Mouse (Mus musculus): ENCODE results near the gene Clstn2. TPM values are rescaled to one million over a fixed set of nuclear protein-coding genes. Genes with fewer than 3 reads are reported as not detected.

Gene Clstn2
- polyA plus RNA-seq, 1 experiment from 2014 or later: 0.38 TPM

- WGBS: 97% methylated on average over 1 of the region's 1 CpGs
- ATAC-seq: no peak
- no peaks in the 10 kb centered on the region for H3K36me3 ChIP-seq (ENCODE audit: control insufficient read depth, insufficient read depth, low read length)
Observed at GRCm38 (mm10) chr9:97527276-97527675, 505.7 kb downstream of the Clstn2 start.

DNA sequence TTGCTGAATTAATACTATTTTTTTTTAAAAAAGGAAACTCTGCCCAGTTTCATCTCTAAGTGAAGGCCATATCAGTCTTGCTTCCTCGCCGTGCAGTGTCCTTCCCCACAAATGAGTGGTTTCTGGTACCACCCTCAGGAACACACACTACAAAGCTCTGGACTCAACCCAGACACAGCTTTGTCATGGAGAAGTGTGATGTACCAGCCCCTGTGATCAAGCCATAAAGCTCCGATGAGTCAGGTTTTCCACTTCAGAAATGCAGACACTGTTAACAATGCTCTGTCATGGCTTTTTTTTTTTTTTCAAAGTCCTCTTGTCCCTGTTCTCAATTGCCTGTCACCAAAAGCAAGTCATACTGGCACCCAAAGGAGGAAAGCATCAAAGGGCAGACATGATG is 507.4 kb downstream of the Clstn2 start:
- H3K4me3 ChIP-seq (ENCODE audit: low read length): no peak overlapping the region
- ATAC-seq: no peak
- no peak overlapping the region for H3K27ac ChIP-seq (ENCODE audit: low read length)
- 89% methylated on average over 3 of the region's 3 CpGs for WGBS
- H3K27me3 ChIP-seq (replicated peaks; ENCODE audit: control insufficient read depth, insufficient read depth, low read length): no peaks in the 10 kb centered on the region
- H3K36me3 ChIP-seq (ENCODE audit: control insufficient read depth, insufficient read depth, low read length): no peaks in the 10 kb centered on the region
- no peak overlapping the region for H3K9ac ChIP-seq (ENCODE audit: low read depth, low read length)
- H3K4me2 ChIP-seq (ENCODE audit: low read depth, low read length): no peak overlapping the region
- no peaks in the 10 kb centered on the region for H3K9me3 ChIP-seq (ENCODE audit: control insufficient read depth, low read length)
- H3K4me1 ChIP-seq (ENCODE audit: control insufficient read depth, insufficient read depth, low read length): no peaks in the 10 kb centered on the region

More at GRCm38 (mm10) chr9:97527276-97527675, 505.7 kb downstream of the Clstn2 start:
- Histone ChIP-seq H3K9ac (ENCODE audit: low read depth, low read length) (no peak overlapping the region), H3K27me3 (replicated peaks; ENCODE audit: control insufficient read depth, insufficient read depth, low read length) (no peaks in the 10 kb centered on the region), H3K9me3 (ENCODE audit: control insufficient read depth, low read length) (no peaks in the 10 kb centered on the region), H3K4me3 (ENCODE audit: low read length) (no peak overlapping the region), H3K4me1 (ENCODE audit: control insufficient read depth, insufficient read depth, low read length) (no peaks in the 10 kb centered on the region), H3K4me2 (ENCODE audit: low read depth, low read length) (no peak overlapping the region), H3K27ac (ENCODE audit: low read length) (no peak overlapping the region)

DNA sequence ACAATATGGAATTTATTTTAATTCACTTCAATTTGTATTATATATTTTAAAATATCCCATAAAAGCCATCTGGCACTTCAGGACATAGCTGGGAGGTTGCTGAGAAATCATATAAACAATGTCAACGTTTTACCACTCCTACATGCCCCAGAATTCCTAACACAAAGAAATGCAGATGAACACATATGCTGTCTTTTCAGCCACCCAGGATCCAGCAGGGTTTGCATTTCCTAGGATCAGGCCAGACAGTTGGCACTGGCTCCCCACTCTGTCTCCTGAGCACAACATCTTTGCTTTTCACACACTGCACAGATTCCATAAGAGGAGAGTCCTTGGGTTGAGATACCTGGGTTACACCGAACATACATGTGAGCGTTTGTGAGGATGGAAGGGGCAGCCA is 508.1 kb downstream of the Clstn2 start:
- no peaks in the 10 kb centered on the region for H3K36me3 ChIP-seq (ENCODE audit: control insufficient read depth, insufficient read depth, low read length)
- no peaks in the 10 kb centered on the region for H3K27me3 ChIP-seq (replicated peaks; ENCODE audit: control insufficient read depth, insufficient read depth, low read length)
- no peak overlapping the region for H3K27ac ChIP-seq (ENCODE audit: low read length)
- H3K4me1 ChIP-seq (ENCODE audit: control insufficient read depth, insufficient read depth, low read length): no peaks in the 10 kb centered on the region
- H3K9ac ChIP-seq (ENCODE audit: low read depth, low read length): no peak overlapping the region
- 66% methylated on average over 3 of the region's 3 CpGs for whole genome bisulfite sequencing
- H3K4me3 ChIP-seq (ENCODE audit: low read length): no peak overlapping the region
- H3K4me2 ChIP-seq (ENCODE audit: low read depth, low read length): no peak overlapping the region
- no peaks in the 10 kb centered on the region for H3K9me3 ChIP-seq (ENCODE audit: control insufficient read depth, low read length)
- ATAC-seq: no peak

DNA sequence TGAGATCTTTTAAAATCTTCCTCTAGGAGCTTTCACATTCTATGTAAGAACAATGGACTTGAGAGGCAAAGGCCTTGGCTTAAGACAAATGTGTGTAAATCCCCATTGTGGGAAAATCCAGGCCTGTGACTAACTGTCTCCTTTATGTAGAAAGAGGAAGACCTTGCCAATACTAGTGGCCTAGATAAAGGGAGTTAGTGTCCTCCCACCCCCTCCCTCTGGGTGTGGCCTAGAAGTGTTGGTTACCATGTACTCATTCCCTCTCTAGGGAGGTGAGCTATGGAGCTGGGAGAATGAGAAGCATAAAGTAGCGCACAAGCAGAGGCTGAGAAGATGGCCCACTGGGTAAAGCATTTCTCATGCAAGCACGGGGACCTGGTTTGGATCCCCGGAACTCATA is 512.2 kb downstream of the Clstn2 start:
- H3K4me2 ChIP-seq (ENCODE audit: low read depth, low read length): no peak overlapping the region
- no peak overlapping the region for H3K27ac ChIP-seq (ENCODE audit: low read length)
- ATAC-seq: no peak
- no peaks in the 10 kb centered on the region for H3K36me3 ChIP-seq (ENCODE audit: control insufficient read depth, insufficient read depth, low read length)
- no peaks in the 10 kb centered on the region for H3K27me3 ChIP-seq (replicated peaks; ENCODE audit: control insufficient read depth, insufficient read depth, low read length)
- no peaks in the 10 kb centered on the region for H3K9me3 ChIP-seq (ENCODE audit: control insufficient read depth, low read length)
- no peaks in the 10 kb centered on the region for H3K4me1 ChIP-seq (ENCODE audit: control insufficient read depth, insufficient read depth, low read length)
- 95% methylated on average over 3 of the region's 3 CpGs for WGBS
- no peak overlapping the region for H3K9ac ChIP-seq (ENCODE audit: low read depth, low read length)
- H3K4me3 ChIP-seq (ENCODE audit: low read length): no peak overlapping the region

GRCm38 (mm10) chr9:97517006-97517405 is 516.0 kb downstream of the Clstn2 start:
- H3K4me1 ChIP-seq (ENCODE audit: control insufficient read depth, insufficient read depth, low read length): no peaks in the 10 kb centered on the region
- ATAC-seq: no peak
- 61% methylated on average over 3 of the region's 3 CpGs for WGBS

GRCm38 (mm10) chr9:97514639-97515038 is 518.3 kb downstream of the Clstn2 start:
- Histone ChIP-seq H3K27me3 (replicated peaks; ENCODE audit: control insufficient read depth, insufficient read depth, low read length) (no peaks in the 10 kb centered on the region), H3K4me1 (ENCODE audit: control insufficient read depth, insufficient read depth, low read length) (no peaks in the 10 kb centered on the region), H3K9me3 (ENCODE audit: control insufficient read depth, low read length) (no peaks in the 10 kb centered on the region), H3K36me3 (ENCODE audit: control insufficient read depth, insufficient read depth, low read length) (no peaks in the 10 kb centered on the region), H3K4me2 (ENCODE audit: low read depth, low read length) (no peak overlapping the region), H3K9ac (ENCODE audit: low read depth, low read length) (no peak overlapping the region), H3K4me3 (ENCODE audit: low read length) (no peak overlapping the region), H3K27ac (ENCODE audit: low read length) (no peak overlapping the region)
- ATAC-seq: no peak
- 82% methylated on average over 2 of the region's 2 CpGs for WGBS

More at GRCm38 (mm10) chr9:97517006-97517405, 516.0 kb downstream of the Clstn2 start:
- no peak overlapping the region for H3K27ac ChIP-seq (ENCODE audit: low read length)
- H3K36me3 ChIP-seq (ENCODE audit: control insufficient read depth, insufficient read depth, low read length): no peaks in the 10 kb centered on the region
- no peak overlapping the region for H3K4me3 ChIP-seq (ENCODE audit: low read length)
- H3K9ac ChIP-seq (ENCODE audit: low read depth, low read length): no peak overlapping the region
- no peaks in the 10 kb centered on the region for H3K27me3 ChIP-seq (replicated peaks; ENCODE audit: control insufficient read depth, insufficient read depth, low read length)
- H3K9me3 ChIP-seq (ENCODE audit: control insufficient read depth, low read length): no peaks in the 10 kb centered on the region
- H3K4me2 ChIP-seq (ENCODE audit: low read depth, low read length): no peak overlapping the region

DNA sequence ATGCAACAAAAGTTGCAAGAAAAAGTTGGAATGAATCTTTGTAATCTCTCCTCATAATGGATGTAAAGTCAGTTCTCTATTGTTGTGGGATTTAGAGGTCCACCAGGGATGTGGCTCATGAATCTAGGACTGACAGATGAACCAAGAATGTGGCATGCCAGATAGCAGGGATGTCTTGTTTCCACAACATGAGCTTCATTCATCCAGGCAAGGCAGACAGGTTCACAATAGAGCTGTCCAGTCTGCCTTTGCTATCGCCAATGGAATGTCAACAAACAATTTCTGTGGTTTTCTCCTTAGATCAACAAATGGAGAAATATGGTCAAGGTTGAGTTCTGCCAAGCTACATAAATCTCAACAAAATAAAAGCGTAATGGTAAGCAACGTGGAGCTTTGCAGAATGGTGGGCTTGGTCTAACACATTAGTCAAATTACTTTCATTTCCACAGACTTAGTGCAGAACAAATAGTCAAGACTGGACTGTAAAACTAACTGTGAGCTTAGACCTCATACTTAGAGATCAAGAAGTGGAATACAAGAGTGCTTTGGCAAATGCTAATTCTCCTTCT is 520.6 kb downstream of the Clstn2 start:
- Histone ChIP-seq H3K27ac (ENCODE audit: low read length) (no peak overlapping the region), H3K4me2 (ENCODE audit: low read depth, low read length) (no peak overlapping the region), H3K36me3 (ENCODE audit: control insufficient read depth, insufficient read depth, low read length) (no peaks in the 10 kb centered on the region), H3K4me1 (ENCODE audit: control insufficient read depth, insufficient read depth, low read length) (no peaks in the 10 kb centered on the region), H3K4me3 (ENCODE audit: low read length) (no peak overlapping the region), H3K9me3 (ENCODE audit: control insufficient read depth, low read length) (no peaks in the 10 kb centered on the region), H3K27me3 (replicated peaks; ENCODE audit: control insufficient read depth, insufficient read depth, low read length) (no peaks in the 10 kb centered on the region), H3K9ac (ENCODE audit: low read depth, low read length) (no peak overlapping the region)
- WGBS: 48% methylated on average over 3 of the region's 3 CpGs
- ATAC-seq: no peak

GRCm38 (mm10) chr9:97501416-97501815 is 531.6 kb downstream of the Clstn2 start:
- WGBS: 69% methylated on average over 4 of the region's 4 CpGs
- no peak overlapping the region for H3K4me2 ChIP-seq (ENCODE audit: low read depth, low read length)

GRCm38 (mm10) chr9:97495056-97495455 is 537.9 kb downstream of the Clstn2 start:
- H3K27me3 ChIP-seq (replicated peaks; ENCODE audit: control insufficient read depth, insufficient read depth, low read length): no peaks in the 10 kb centered on the region
- no peak overlapping the region for H3K4me2 ChIP-seq (ENCODE audit: low read depth, low read length)
- H3K9me3 ChIP-seq (ENCODE audit: control insufficient read depth, low read length): no peaks in the 10 kb centered on the region
- no peak overlapping the region for H3K9ac ChIP-seq (ENCODE audit: low read depth, low read length)
- WGBS: 90% methylated on average over 6 of the region's 6 CpGs
- H3K27ac ChIP-seq (ENCODE audit: low read length): no peak overlapping the region
- H3K4me3 ChIP-seq (ENCODE audit: low read length): no peak overlapping the region
- no peaks in the 10 kb centered on the region for H3K4me1 ChIP-seq (ENCODE audit: control insufficient read depth, insufficient read depth, low read length)
- H3K36me3 ChIP-seq (ENCODE audit: control insufficient read depth, insufficient read depth, low read length): no peaks in the 10 kb centered on the region
- no peak for ATAC-seq

More at GRCm38 (mm10) chr9:97501416-97501815, 531.6 kb downstream of the Clstn2 start:
- no peaks in the 10 kb centered on the region for H3K9me3 ChIP-seq (ENCODE audit: control insufficient read depth, low read length)
- H3K36me3 ChIP-seq (ENCODE audit: control insufficient read depth, insufficient read depth, low read length): no peaks in the 10 kb centered on the region
- no peak overlapping the region for H3K27ac ChIP-seq (ENCODE audit: low read length)
- ATAC-seq: no peak
- no peaks in the 10 kb centered on the region for H3K27me3 ChIP-seq (replicated peaks; ENCODE audit: control insufficient read depth, insufficient read depth, low read length)
- H3K4me3 ChIP-seq (ENCODE audit: low read length): no peak overlapping the region
- H3K4me1 ChIP-seq (ENCODE audit: control insufficient read depth, insufficient read depth, low read length): no peaks in the 10 kb centered on the region
- no peak overlapping the region for H3K9ac ChIP-seq (ENCODE audit: low read depth, low read length)

- H3K4me2 ChIP-seq (ENCODE audit: low read depth, low read length): no peak overlapping the region
- H3K9ac ChIP-seq (ENCODE audit: low read depth, low read length): no peak overlapping the region
- ATAC-seq: no peak
- H3K9me3 ChIP-seq (ENCODE audit: control insufficient read depth, low read length): no peaks in the 10 kb centered on the region
- no peaks in the 10 kb centered on the region for H3K4me1 ChIP-seq (ENCODE audit: control insufficient read depth, insufficient read depth, low read length)
- no peak overlapping the region for H3K4me3 ChIP-seq (ENCODE audit: low read length)
- H3K36me3 ChIP-seq (ENCODE audit: control insufficient read depth, insufficient read depth, low read length): no peaks in the 10 kb centered on the region
- no peaks in the 10 kb centered on the region for H3K27me3 ChIP-seq (replicated peaks; ENCODE audit: control insufficient read depth, insufficient read depth, low read length)
- H3K27ac ChIP-seq (ENCODE audit: low read length): no peak overlapping the region
- 87% methylated on average over 2 of the region's 2 CpGs for WGBS
Observed at GRCm38 (mm10) chr9:97491626-97492025, 541.4 kb downstream of the Clstn2 start.
